Mouse (Mus musculus) limb, embryonic 10.5 days (tissue): ENCODE results near the gene Foxn4. TPM values are rescaled to one million over a fixed set of nuclear protein-coding genes. Genes with fewer than 3 reads are reported as not detected.
A peak's percentile ranks its signal among the peaks of the same experiment; 100 is the strongest.

Source experiments
- DNase-seq: peaks from one replicate; pipeline ENCODE4 v3.0.0-alpha.2; 2017; ENCODE audit warnings: low spot score
- H3K27ac ChIP-seq: fragments of 300-500 bp; sonication (generic); 2 replicates; pipeline ENCODE4 v1.5.1; 2016; ENCODE audit warnings: mild to moderate bottlenecking
- H3K27me3 ChIP-seq: fragments of 300-500 bp; sonication (generic); 2 replicates; pipeline ENCODE4 v1.6.1; 2016; ENCODE audit warnings: low read depth, mild to moderate bottlenecking; ENCODE audit not compliant: poor library complexity, severe bottlenecking
- H3K36me3 ChIP-seq: fragments of 300-500 bp; sonication (generic); 2 replicates; pipeline ENCODE4 v1.6.1; 2016; ENCODE audit warnings: mild to moderate bottlenecking, moderate library complexity
- H3K4me1 ChIP-seq: fragments of 300-500 bp; sonication (generic); 2 replicates; pipeline ENCODE4 v1.6.1; 2016
- H3K4me3 ChIP-seq: fragments of 300-500 bp; sonication (generic); 2 replicates; pipeline ENCODE4 v1.5.1; 2016; ENCODE audit warnings: mild to moderate bottlenecking, moderate library complexity
- H3K9me3 ChIP-seq: fragments of 300-500 bp; sonication (generic); replicated peaks from 2 replicates; pipeline ENCODE4 v1.6.1; 2016; ENCODE audit warnings: mild to moderate bottlenecking
- WGBS: fragments of 180-500 bp; shearing (Covaris S2); methylation state at CpG from one replicate; pipeline ENCODE4 v1.1.7; 2016; 5-methylcytosine and 5-hydroxymethylcytosine counted together
- polyA plus RNA-seq: library from polyadenylated mRNA; unstranded; fragments of >200 nt; fragmentation: Nextera tagmentation; extraction: Ambion mirVana; gene quantifications from 2 replicates; pipeline ENCODE4 v1.2.1, GENCODE M21; 2016

Foxn4 gene
- polyA plus RNA-seq, 1 experiment from 2014 or later = not detected

GRCm38 (mm10) chr5:114268646-114269045 is 5.0 kb downstream of the Foxn4 start:
- WGBS = 48% methylated on average over 7 of the region's 7 CpGs
- peaks cover 71% of the 10 kb centered on the region for H3K27me3 ChIP-seq
- H3K27ac ChIP-seq = no peak overlapping the region
- H3K9me3 ChIP-seq = no peaks in the 10 kb centered on the region
- no peak for DNase-seq
- H3K4me3 ChIP-seq = no peak overlapping the region
- peaks cover 37% of the 10 kb centered on the region for H3K4me1 ChIP-seq
- H3K36me3 ChIP-seq = no peaks in the 10 kb centered on the region

DNA sequence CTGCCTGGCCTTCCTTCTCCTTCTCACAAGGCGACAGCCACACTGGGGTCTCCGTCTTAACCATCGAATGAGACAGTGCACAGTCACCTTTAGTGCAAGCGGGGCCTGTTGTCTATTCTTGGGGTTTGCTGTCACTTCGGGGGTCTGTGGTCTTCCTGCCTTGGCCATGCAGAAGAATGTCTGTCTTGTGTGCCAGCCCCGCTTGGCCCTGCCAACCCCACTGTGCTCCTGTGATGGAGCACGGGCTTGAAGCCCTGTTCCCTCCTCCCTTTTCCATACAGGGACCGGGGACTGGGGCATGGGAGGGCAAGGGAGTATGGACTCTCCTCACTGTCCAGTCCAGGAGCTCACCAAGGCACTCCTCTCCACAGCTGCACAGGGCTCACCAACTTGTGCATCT is 8.8 kb downstream of the Foxn4 start:
- Histone ChIP-seq H3K27me3 (peaks cover 32% of the 10 kb centered on the region), H3K9me3 (no peaks in the 10 kb centered on the region), H3K36me3 (no peaks in the 10 kb centered on the region), H3K27ac (no peak overlapping the region), H3K4me1 (peaks cover 21% of the 10 kb centered on the region), H3K4me3 (no peak overlapping the region)
- 91% methylated on average over 8 of the region's 8 CpGs for WGBS
- DNase-seq = no peak

DNA sequence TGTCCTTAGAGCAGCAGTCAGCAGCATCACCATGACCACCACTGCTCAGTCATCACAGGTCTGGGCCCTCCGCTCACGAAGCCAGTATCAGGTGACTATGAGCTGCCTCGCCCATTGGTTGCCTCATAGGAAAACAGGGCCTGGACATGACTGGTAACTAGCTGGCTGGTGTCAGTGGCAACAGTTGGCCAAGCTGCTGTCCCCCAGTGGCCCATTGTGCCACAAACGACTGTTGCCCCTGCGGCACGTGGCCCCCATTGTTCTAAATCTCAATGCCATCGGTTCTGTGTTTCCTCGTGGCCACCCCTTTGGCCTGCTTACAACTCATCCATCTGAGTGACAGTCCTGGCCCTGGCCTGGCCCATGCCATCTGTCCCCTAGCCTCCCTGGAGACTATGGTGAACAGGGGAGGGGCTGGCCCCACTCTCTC is 9.6 kb downstream of the Foxn4 start:
- H3K36me3 ChIP-seq = no peaks in the 10 kb centered on the region
- H3K9me3 ChIP-seq = no peaks in the 10 kb centered on the region
- 83% methylated on average over 8 of the region's 8 CpGs for WGBS
- H3K4me1 ChIP-seq = peaks cover 20% of the 10 kb centered on the region
- no peak for DNase-seq
- no peak overlapping the region for H3K27ac ChIP-seq
- H3K4me3 ChIP-seq = no peak overlapping the region
- peaks cover 25% of the 10 kb centered on the region for H3K27me3 ChIP-seq

DNA sequence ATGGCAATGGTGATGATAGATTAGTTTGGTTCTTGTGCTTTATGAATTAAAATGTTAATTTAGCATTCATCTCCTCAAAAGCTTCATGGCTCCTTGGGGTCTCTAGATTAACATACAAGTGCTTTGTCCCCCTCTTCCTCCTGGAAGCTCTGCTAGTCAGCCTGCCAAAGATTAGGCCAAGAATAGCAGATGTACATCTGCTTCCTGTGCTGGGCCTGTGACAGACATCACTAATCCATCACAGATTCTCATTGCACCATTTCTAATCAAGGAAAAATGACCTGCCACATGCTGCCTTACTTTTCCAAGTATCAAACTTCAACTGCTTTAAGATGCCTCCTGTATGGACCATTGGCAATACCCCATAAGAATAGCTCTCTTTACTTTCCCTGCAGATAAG is 12.1 kb downstream of the Foxn4 start:
- Histone ChIP-seq H3K36me3 (no peaks in the 10 kb centered on the region), H3K9me3 (no peaks in the 10 kb centered on the region), H3K27me3 (peaks cover 5% of the 10 kb centered on the region; the same call in 1 of the 2 replicates), H3K4me1 (peaks cover 26% of the 10 kb centered on the region), H3K4me3 (no peak overlapping the region), H3K27ac (no peak overlapping the region)
- DNase-seq = no peak

GRCm38 (mm10) chr5:114259495-114259894 is 14.1 kb downstream of the Foxn4 start:
- H3K27me3 ChIP-seq = peaks cover under 1% of the 10 kb centered on the region; the same call in 1 of the 2 replicates
- no peak overlapping the region for H3K4me3 ChIP-seq
- DNase-seq = no peak
- H3K27ac ChIP-seq = no peak overlapping the region
- no peaks in the 10 kb centered on the region for H3K9me3 ChIP-seq
- 73% methylated on average over 10 of the region's 10 CpGs for WGBS
- H3K4me1 ChIP-seq = peaks cover 21% of the 10 kb centered on the region
- no peaks in the 10 kb centered on the region for H3K36me3 ChIP-seq

DNA sequence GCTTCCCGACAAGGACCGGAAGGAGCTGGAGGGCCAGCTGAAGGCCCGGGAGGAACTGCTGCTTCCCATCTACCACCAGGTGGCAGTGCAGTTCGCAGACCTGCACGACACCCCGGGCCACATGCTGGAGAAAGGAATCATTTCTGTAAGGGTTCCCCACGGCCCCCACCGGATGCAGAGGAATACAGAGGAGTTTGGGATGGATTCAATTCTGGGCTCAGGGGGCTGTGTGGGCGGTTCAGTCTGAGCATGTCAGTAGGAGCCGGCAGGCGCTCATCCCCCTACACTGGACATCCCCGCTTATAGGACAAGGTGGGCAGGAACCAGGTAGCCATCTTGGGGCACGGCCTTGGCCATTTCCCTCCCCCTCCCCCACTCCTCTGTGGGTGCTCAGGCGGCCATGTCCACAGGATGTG is 25.4 kb downstream of the Foxn4 start:
- 18% methylated on average over 14 of the region's 14 CpGs for WGBS
- peak; percentile 88 for DNase-seq
- peak overlapping the region; percentile 81 for H3K27ac ChIP-seq

GRCm38 (mm10) chr5:114246465-114246864 is 27.1 kb downstream of the Foxn4 start:
- Histone ChIP-seq H3K4me3 (no peak overlapping the region), H3K27me3 (no peaks in the 10 kb centered on the region), H3K9me3 (no peaks in the 10 kb centered on the region), H3K27ac (no peak overlapping the region), H3K4me1 (peaks cover 21% of the 10 kb centered on the region), H3K36me3 (no peaks in the 10 kb centered on the region)
- 82% methylated on average over 7 of the region's 7 CpGs for WGBS
- DNase-seq = no peak

More for the DNA sequence above, 25.4 kb downstream of the Foxn4 start:
- no peaks in the 10 kb centered on the region for H3K9me3 ChIP-seq
- no peaks in the 10 kb centered on the region for H3K36me3 ChIP-seq
- H3K27me3 ChIP-seq = no peaks in the 10 kb centered on the region
- H3K4me1 ChIP-seq = peaks cover 15% of the 10 kb centered on the region
- peak overlapping the region; percentile 34 for H3K4me3 ChIP-seq

DNA sequence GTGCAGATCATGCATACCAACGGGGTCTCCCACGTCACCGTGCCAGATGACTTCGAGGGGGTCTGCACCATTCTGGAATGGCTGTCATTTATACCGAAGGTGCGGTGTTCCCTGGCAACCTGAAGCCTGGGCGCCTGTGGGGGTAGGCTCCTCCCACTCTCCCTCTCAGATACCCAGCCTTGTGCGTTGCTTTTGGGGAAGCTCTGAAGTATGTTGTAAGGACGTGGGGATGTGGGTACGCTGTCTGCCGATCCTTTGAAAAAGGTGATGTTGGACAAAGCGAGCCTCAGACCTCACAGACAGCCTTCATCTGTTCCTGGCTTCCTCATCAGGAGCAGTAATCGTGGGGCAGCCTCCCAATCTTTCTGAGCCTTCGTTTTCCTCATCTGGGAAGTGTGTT is 33.9 kb downstream of the Foxn4 start:
- H3K27ac ChIP-seq = no peak overlapping the region
- H3K27me3 ChIP-seq = peaks cover 16% of the 10 kb centered on the region; the same call in 1 of the 2 replicates
- H3K4me3 ChIP-seq = no peak overlapping the region
- H3K4me1 ChIP-seq = peaks cover 27% of the 10 kb centered on the region
- WGBS = 53% methylated on average over 14 of the region's 14 CpGs
- no peaks in the 10 kb centered on the region for H3K36me3 ChIP-seq
- no peaks in the 10 kb centered on the region for H3K9me3 ChIP-seq
- DNase-seq = no peak

DNA sequence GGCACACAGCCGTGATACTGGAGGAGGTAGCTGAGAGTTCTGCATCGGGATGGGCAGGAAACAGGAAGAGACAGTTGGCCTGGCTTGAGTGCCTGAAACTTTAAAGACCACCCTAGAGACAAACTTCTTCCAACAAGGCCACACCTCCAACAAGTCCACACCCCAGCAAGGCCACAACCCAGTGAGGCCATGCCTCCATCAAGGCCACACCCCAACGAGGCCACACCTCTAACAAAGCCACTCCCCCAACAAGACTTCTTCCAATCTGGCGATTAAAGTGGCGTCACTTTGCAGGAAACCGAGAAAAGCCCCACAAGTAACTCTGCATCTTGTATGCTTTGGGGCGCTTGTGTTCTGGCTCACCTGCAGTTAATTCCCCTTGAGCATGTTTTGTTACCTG is 34.7 kb downstream of the Foxn4 start:
- H3K9me3 ChIP-seq = no peaks in the 10 kb centered on the region
- H3K4me3 ChIP-seq = no peak overlapping the region
- H3K27me3 ChIP-seq = peaks cover 16% of the 10 kb centered on the region; the same call in 1 of the 2 replicates
- DNase-seq = no peak
- no peak overlapping the region for H3K27ac ChIP-seq
- no peaks in the 10 kb centered on the region for H3K36me3 ChIP-seq
- H3K4me1 ChIP-seq = peaks cover 27% of the 10 kb centered on the region
- 33% methylated on average over 7 of the region's 7 CpGs for WGBS

DNA sequence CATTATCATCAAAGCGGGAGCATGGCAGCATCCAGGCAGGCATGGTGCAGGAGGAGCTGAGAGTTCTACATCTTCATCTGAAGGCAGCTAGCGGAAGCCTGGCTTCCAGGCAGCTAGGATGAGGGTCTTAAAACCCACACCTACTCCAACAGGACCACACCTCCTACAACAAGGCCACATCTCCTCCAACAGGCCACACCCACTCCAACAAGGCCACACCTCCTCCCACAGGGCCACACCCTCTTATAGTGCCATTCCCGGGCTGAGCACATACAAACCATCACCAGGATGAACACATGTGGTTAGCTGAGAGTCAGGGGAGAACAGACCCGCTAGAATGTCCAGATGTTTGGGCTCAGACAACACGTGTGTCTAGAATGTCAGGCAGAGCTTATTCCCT is 44.7 kb downstream of the Foxn4 start:
- H3K4me3 ChIP-seq = no peak overlapping the region
- H3K27me3 ChIP-seq = no peaks in the 10 kb centered on the region
- no peak for DNase-seq
- no peak overlapping the region for H3K27ac ChIP-seq
- peaks cover 7% of the 10 kb centered on the region; the same call in 1 of the 2 replicates for H3K4me1 ChIP-seq
- 77% methylated on average over 5 of the region's 5 CpGs for WGBS
- no peaks in the 10 kb centered on the region; the same call in 1 of the 2 replicates for H3K36me3 ChIP-seq
- H3K9me3 ChIP-seq = no peaks in the 10 kb centered on the region

DNA sequence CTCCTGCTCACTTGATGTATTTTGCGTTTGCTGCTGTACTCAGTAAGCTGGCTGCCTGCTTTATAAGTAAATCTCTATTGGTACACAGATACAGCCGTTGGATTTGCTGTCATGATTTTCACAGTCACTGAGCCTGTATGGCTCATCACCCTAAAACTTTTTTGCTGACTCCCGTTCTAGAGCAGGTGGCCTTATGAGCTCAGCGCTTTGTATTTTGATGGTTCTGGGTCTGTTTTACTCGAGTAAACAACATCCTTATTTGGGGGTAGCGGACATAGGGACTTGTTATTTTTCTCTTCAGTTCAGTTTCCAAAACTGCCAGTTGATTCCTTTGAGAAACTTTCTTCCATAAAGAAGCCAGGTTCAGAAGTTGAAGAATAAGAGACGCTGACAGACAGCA is 47.6 kb downstream of the Foxn4 start:
- Histone ChIP-seq H3K4me3 (no peak overlapping the region), H3K27ac (no peak overlapping the region), H3K36me3 (no peaks in the 10 kb centered on the region; the same call in 1 of the 2 replicates), H3K9me3 (no peaks in the 10 kb centered on the region), H3K4me1 (0 out of 2 replicates have a peak, but pooled peaks cover 3% of the 10 kb centered on the region), H3K27me3 (no peaks in the 10 kb centered on the region)
- 92% methylated on average over 7 of the region's 7 CpGs for WGBS
- DNase-seq = no peak

DNA sequence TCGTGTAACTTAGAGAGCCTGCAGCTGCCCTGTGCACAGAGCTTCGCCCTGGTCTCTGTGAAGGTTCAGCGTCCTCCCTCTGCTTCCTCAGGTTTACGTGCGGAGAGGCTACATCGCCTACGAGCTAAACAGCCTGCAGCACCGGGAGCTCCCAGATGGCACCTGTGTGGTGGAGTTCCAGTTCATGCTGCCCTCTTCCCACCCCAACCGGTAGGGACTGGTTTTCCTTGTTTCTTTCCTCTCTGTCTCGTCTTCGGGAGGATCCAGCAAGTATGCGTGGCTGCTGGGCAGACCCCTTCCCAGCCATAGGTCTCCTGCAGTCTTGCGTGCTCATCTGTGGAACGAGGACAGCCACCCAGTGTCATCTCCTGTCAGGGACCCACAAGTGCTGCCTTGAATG is 54.8 kb downstream of the Foxn4 start:
- H3K27me3 ChIP-seq = no peaks in the 10 kb centered on the region
- no peaks in the 10 kb centered on the region for H3K9me3 ChIP-seq
- no peaks in the 10 kb centered on the region; the same call in 1 of the 2 replicates for H3K36me3 ChIP-seq
- 82% methylated on average over 14 of the region's 14 CpGs for WGBS
- H3K4me3 ChIP-seq = no peak overlapping the region
- DNase-seq = no peak
- no peak overlapping the region for H3K27ac ChIP-seq
- no peaks in the 10 kb centered on the region; the same call in 1 of the 2 replicates for H3K4me1 ChIP-seq

DNA sequence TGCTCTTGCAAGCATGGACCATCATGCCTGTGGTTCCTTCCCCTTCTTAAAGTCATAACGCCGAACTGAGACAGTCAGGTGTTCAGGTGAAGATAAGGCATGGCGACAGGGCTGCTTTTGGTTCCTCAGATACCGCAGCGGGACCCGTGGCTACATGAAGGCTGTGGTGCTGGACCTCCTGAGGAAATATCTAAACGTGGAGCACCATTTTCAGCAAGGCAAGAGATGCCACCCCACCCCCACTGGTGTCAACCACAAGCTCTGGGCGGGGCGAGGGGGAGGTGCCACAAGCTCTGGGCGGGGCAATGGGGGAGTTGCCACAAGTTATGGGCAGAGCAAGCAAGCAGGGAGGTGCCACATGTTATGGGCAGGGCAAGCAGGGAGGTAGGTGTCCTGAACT is 60.4 kb downstream of the Foxn4 start:
- no peaks in the 10 kb centered on the region for H3K36me3 ChIP-seq
- H3K27me3 ChIP-seq = no peaks in the 10 kb centered on the region
- H3K9me3 ChIP-seq = no peaks in the 10 kb centered on the region
- no peak for DNase-seq
- no peaks in the 10 kb centered on the region; the same call in 1 of the 2 replicates for H3K4me1 ChIP-seq
- no peak overlapping the region for H3K4me3 ChIP-seq
- H3K27ac ChIP-seq = no peak overlapping the region
- WGBS = 70% methylated on average over 10 of the region's 10 CpGs

DNA sequence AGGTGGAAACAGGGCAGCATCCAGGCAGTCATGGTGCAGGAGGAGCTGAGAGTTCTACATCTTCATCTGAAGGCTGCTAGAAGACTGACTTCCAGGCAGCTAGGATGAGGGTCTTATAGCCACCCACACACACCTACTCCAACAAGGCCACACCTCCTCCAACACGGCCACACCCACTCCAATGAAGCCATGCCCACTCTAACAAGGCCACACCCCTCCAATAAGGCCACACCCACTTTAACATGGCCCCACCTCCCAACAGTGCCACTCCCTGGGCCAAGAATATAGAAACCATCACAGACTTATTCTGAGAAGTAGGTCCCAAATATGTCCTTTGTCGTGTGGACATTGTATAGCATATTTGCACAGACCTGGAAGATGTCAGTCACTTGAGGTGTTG is 67.4 kb downstream of the Foxn4 start:
- H3K9me3 ChIP-seq = no peaks in the 10 kb centered on the region
- 86% methylated on average over 2 of the region's 2 CpGs for WGBS
- H3K27ac ChIP-seq = no peak overlapping the region
- DNase-seq = no peak
- H3K4me3 ChIP-seq = no peak overlapping the region
- 0 out of 2 replicates have a peak, but pooled peaks cover 4% of the 10 kb centered on the region for H3K4me1 ChIP-seq
- no peaks in the 10 kb centered on the region for H3K36me3 ChIP-seq
- no peaks in the 10 kb centered on the region for H3K27me3 ChIP-seq
